Mouse (Mus musculus) megakaryocyte progenitor cell, adult 5-6 weeks (primary cell): ENCODE data around the gene Sec14l4. TPM values are rescaled to one million over a fixed set of nuclear protein-coding genes. Genes with fewer than 3 reads are reported as not detected.
"Not testable (repeated sequence)": the region's sequence is repeated elsewhere in the genome, so short reads cannot be mapped to it uniquely, and the experiment has no call there.

ENCODE experiments used
- ATAC-seq: replicated peaks from 2 replicates; pipeline ENCODE4 v1.8.0; 2016; ENCODE audit warnings: mild to moderate bottlenecking, moderate TSS enrichment, inconsistent platforms; ENCODE audit not compliant: poor library complexity
- total RNA-seq, 2 experiments: library from RNA; stranded (forward) in 1 of 2; stranded (reverse) in 1 of 2; fragments of 157-497, 149-512 nt in 1 of 2; fragments of 200-1000 nt in 1 of 2; gene quantifications; 2 replicates each; pipeline versions ENCODE4 v1.2.3 to v1.2.4; 2015 to 2017

Gene Sec14l4
- total RNA-seq (2015): not detected in 2 replicates
- total RNA-seq (2017): not detected in 2 replicates

- no peak for ATAC-seq
Measured at GRCm38 (mm10) chr11:4031126-4031941, at the start of gene Sec14l4. Sec14l4 (plus strand) TSS chr11:4031462.

- no peak for ATAC-seq
Measured at GRCm38 (mm10) chr11:3981536-3981935, 49.7 kb upstream of the Sec14l4 start.

GRCm38 (mm10) chr11:3982275-3983209 lies 48.7 kb upstream of the Sec14l4 start:
- ATAC-seq: no peak

DNA sequence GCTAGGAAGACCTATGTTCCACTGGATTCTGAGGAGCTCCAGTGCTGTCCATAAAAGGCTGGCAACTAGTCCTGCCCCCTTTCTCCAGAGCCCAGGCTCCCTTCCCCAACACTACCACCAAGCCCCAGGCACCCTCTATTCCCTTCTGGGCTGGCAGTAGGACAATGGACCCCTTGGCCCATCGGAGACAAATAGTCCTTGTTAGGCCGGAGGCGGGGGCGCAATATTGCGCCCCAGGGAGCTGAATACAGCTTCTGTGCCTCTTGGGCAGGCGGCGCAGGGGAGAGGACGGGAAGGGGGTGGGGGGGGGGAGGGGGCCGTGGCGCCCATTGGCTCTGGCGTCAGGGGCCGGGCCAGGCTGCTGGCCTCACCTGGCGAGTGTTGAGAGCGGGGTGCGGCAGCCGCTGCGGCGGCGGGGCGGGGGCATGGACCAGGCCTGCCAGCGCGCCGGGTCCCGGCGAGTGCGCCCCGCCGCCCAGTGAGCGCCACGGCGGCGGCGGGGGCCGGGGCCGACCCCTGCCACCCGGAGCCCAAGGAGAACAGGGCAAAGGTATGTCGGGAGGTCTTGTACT lies 47.9 kb upstream of the Sec14l4 start, which contains the start of gene Gal3st1:
TSS of gene Gal3st1 (plus strand) at position 346 of the 572 bp plus-strand sequence.
- ATAC-seq: no peak

- no peak for ATAC-seq
Measured at GRCm38 (mm10) chr11:3983863-3984745, 47.2 kb upstream of the Sec14l4 start.

DNA sequence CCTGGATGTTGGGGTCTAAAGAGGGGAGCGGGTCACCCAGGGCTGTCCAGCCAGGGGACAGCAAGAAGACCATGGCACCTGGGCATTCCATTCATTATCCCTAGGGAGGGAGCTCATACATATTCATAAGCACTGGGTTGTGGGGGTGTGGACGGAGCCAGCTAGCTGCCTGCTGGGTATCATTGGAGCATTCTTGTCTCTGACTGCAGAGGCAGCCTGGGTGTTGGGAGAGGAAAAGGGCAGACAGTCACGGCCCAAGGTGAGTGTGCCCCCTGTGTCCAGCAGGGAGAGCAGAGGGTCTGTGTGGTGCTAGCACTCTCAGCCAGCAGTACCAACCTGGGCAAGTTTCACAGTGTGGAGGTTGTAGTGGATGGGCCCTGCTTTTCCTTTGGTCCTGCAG lies 41.5 kb upstream of the Sec14l4 start:
- no peak for ATAC-seq

DNA sequence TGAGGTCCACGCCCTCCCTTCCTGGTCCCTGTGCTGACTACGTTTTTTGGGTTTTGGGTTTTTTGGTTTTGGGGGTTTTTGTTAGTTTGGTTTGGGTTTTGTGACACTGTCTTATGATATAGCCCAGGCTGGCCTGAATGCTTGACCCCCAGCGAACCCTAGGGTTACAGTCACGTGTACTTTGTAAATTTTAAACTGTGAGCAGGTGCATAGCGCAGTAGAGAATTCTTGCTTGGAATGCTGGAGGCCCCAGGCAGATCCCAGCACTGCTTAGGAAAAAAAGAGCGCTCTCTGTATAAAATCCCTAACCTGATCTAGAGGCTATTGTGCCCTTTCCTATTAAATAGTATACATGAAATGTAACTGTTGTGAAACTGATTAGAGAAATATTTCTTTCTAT lies 38.1 kb upstream of the Sec14l4 start:
- ATAC-seq: no peak

GRCm38 (mm10) chr11:3993914-3994313 lies 37.3 kb upstream of the Sec14l4 start:
- no peak for ATAC-seq

DNA sequence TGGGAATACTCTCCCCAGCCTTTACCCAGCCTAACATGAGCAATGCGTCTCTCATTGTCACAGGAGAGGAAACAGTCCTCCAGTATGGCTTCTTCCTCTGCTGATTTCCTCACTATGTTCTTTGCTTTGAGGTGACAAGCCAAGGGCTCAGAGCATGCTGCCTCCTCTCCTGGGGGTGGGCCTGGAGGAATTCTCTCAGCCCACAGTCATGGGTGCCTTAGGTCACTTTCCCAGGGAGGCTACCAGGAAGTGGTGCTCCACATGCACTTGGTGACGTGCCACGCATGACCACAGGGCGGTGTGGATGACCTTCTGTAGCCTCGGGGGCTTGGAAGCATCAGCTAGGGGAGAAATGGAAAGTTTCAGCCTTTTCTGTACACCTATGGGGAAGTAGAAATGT lies 35.8 kb upstream of the Sec14l4 start:
- no peak for ATAC-seq

DNA sequence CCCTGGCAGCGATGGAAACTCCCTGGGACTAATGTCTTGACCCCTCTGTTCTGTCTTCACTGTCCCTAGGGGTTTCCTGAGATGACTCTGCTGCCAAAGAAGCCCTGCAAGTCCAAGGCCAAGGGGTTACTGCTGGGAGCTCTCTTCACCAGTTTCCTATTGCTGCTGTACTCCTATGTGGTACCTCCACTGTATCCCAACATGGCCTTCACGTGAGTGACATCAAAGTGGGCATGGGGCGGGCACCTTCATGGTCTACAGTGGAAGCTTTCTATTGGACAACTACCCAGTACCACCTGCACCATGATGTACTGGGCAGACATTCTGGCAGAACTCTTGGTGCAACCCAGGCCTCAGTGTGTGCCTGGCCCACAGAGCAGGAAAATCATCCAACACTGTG lies 34.4 kb upstream of the Sec14l4 start:
- no peak for ATAC-seq

DNA sequence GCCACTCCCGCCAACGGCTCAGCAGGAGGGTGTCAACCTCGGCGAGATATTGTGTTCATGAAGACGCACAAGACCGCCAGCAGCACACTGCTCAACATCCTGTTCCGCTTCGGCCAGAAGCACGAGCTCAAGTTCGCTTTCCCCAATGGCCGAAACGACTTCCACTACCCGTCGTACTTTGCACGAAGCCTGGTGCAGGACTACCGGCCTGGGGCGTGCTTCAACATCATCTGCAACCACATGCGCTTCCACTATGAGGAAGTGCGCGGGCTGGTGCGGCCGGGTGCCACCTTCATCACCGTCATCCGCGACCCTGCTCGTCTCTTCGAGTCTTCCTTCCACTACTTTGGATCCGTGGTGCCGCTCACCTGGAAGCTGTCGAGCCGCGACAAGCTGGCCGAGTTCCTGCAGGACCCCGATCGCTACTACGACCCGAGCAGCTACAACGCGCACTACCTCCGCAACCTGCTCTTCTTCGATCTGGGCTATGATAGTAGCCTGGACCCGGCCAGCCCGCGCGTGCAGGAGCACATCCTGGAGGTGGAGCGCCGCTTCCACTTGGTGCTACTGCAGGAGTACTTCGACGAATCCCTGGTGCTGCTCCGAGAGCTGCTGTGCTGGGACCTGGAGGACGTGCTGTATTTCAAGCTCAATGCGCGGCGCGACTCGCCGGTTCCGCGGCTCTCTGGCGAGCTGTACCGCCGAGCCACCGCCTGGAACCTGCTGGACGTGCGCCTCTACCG lies 33.1 kb upstream of the Sec14l4 start:
- ATAC-seq: peak; percentile 77

- ATAC-seq: no peak
Measured at GRCm38 (mm10) chr11:3999547-3999946, 31.7 kb upstream of the Sec14l4 start.

GRCm38 (mm10) chr11:4001603-4002002 lies 29.7 kb upstream of the Sec14l4 start:
- peak; percentile 90 for ATAC-seq

GRCm38 (mm10) chr11:4005220-4005805 lies 25.9 kb upstream of the Sec14l4 start:
- no peak for ATAC-seq

DNA sequence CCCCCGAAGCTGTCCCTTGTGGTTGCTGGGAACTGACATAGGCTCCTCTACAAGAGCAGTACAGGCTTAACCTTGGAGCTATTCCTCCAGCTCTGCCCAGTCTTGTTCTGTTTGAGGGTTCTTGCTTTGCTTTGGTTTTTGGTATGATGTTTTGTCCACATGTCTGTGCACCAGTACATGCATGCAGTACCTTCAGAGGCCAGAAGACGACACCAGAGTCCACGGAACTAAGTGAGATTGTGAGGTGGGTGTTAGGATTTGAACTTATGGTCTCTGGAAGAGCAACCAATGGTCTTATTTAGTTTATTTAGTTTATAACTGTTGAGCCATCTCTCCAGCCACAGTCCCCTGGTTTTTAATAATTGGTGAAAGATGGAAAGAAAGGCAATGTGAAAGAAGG lies 24.8 kb upstream of the Sec14l4 start:
- no peak for ATAC-seq

DNA sequence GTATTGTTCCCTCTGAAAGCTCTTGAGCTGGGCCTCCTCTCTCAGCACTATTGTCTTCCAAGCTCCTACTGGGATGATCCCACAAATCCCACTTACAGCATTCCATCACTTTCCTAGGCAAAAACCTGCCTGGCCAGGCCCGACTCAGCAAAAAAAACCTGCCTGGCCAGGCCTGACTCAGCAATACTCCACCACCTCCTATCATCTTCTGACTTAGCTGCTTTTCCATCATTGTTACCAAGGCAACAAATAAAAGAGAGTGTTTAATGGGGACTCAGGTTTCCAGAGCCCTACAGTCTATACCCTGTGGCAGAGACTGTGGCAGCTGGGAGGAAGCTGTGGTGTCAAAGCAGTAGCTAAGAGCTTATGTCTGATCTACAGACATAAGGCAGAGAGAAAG lies 18.6 kb upstream of the Sec14l4 start:
- ATAC-seq: no peak

DNA sequence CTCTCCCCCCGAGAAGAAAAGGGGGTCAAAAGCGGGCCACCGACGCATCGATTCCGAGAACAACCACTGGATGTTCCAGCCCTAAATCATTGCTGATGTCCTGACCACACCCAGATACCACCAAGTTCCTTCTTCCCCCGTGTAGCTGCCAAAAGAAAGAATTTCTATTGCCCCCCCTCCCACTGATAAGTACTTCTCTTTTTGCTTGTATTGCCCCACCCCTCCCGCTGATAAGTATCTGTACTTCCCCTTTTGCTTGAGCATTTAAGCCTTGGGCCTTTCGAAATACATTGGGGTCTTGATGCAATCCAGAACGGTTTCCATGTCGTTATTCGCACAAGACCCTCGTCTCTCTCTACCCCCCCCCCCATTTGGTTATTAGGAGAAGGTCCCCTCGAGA lies 15.5 kb upstream of the Sec14l4 start:
- not testable (repeated sequence) for ATAC-seq

- ATAC-seq: not testable (repeated sequence)
Measured at GRCm38 (mm10) chr11:4022111-4022510, 9.2 kb upstream of the Sec14l4 start.

DNA sequence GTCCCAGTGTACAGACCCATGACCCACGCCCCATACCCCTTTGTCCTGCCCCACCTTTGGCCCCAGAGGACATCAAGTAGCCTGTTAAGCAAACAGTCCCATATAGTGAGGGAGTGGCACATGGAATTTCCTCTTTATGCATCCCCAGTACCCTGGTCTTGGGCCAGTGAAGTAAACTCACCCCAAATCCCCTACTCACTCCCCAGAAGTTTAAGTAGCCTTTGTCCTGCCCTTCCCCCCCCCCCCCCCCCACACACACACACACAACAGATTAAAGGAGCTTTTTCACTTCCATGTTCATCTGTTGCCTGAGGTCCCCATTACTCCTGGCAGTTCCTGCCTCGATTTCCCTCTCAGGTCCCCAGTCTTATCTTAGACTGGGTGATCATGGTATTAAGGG lies 7.9 kb upstream of the Sec14l4 start:
- ATAC-seq: no peak
